Mouse (Mus musculus) CH12.LX (cell line): ENCODE results near the gene Arhgef7. TPM values are rescaled to one million over a fixed set of nuclear protein-coding genes. Genes with fewer than 3 reads are reported as not detected.

Source experiments
- DNase-seq: peaks from one replicate; pipeline ENCODE4 v3.0.0-alpha.2; 2013; ENCODE audit errors: extremely low read depth
- H3K27ac ChIP-seq: 2 replicates; pipeline ENCODE4 v1.5.1; 2012; ENCODE audit warnings: low read depth, mild to moderate bottlenecking, control low read depth, moderate library complexity; ENCODE audit not compliant: insufficient read depth
- H3K27me3 ChIP-seq: replicated peaks from 2 replicates; pipeline ENCODE3; 2012; ENCODE audit warnings: inconsistent platforms
- H3K36me3 ChIP-seq, 2 experiments: replicated peaks in 1 of 2; 2 replicates each; pipeline versions ENCODE3 to v1.6.1; 2012; ENCODE audit warnings: inconsistent platforms in 1 of 2, low read length in 1 of 2, mild to moderate bottlenecking in 1 of 2, mixed read lengths in 1 of 2, moderate library complexity in 1 of 2; ENCODE audit not compliant: control insufficient read depth in 1 of 2, insufficient read depth in 1 of 2
- H3K4me1 ChIP-seq, 2 experiments: 2 replicates each; pipeline ENCODE4 v1.6.1; 2012; ENCODE audit warnings: inconsistent platforms in 1 of 2, moderate library complexity in 1 of 2; ENCODE audit not compliant: insufficient read depth in 2 of 2, control insufficient read depth in 1 of 2
- H3K4me2 ChIP-seq: 2 replicates; pipeline ENCODE4 v1.6.1; 2012; ENCODE audit warnings: low read depth, mild to moderate bottlenecking, control low read depth; ENCODE audit not compliant: poor library complexity, insufficient read depth, severe bottlenecking
- H3K4me3 ChIP-seq, 3 experiments: fragments of 150-350 bp in 1 of 3; sonication (generic) in 1 of 3; replicated peaks in 1 of 3; 2 replicates each; pipeline versions ENCODE3 to v1.5.1; 2011 to 2012; ENCODE audit warnings: low read depth in 2 of 3, low read length in 2 of 3, mild to moderate bottlenecking in 2 of 3, moderate library complexity in 2 of 3, control low read depth in 1 of 3, improper control_type of control experiment in 1 of 3, inconsistent platforms in 1 of 3, mixed read lengths in 1 of 3; ENCODE audit not compliant: poor library complexity in 1 of 3
- H3K79me2 ChIP-seq: replicated peaks from 2 replicates; pipeline ENCODE4 v1.6.1; 2012; ENCODE audit warnings: mild to moderate bottlenecking, moderate library complexity; ENCODE audit not compliant: control insufficient read depth, poor library complexity, insufficient read depth, severe bottlenecking; ENCODE audit errors: extremely low read depth
- H3K9ac ChIP-seq: 2 replicates; pipeline ENCODE4 v1.6.1; 2012; ENCODE audit warnings: low read depth, mild to moderate bottlenecking, control low read depth, moderate library complexity; ENCODE audit not compliant: insufficient read depth
- H3K9me3 ChIP-seq: replicated peaks from 2 replicates; pipeline ENCODE3; 2012; ENCODE audit warnings: low read length, inconsistent platforms, mixed read lengths
- BHLHE40 ChIP-seq: IDR thresholded peaks from 2 replicates; pipeline ENCODE4 v1.6.1; 2011; ENCODE audit warnings: mild to moderate bottlenecking, low read depth, low read length, improper control_type of control experiment
- CHD1 ChIP-seq: IDR thresholded peaks from 2 replicates; pipeline ENCODE4 v1.6.1; 2012; ENCODE audit warnings: low read depth, low read length, improper control_type of control experiment, inconsistent platforms
- CHD2 ChIP-seq: IDR thresholded peaks from 2 replicates; pipeline ENCODE4 v1.6.1; 2011; ENCODE audit warnings: low read length, improper control_type of control experiment
- CTCF ChIP-seq, 2 experiments: IDR thresholded peaks in 1 of 2; conservative IDR thresholded peaks in 1 of 2; 2 replicates each; pipeline ENCODE4 v1.5.1; 2011 to 2012; ENCODE audit warnings: low read depth in 2 of 2, low read length in 2 of 2, improper control_type of control experiment in 1 of 2, inconsistent platforms in 1 of 2, mild to moderate bottlenecking in 1 of 2, moderate library complexity in 1 of 2
- ELF1 ChIP-seq: IDR thresholded peaks from 2 replicates; pipeline ENCODE4 v1.6.1; 2014; ENCODE audit warnings: low read depth, mild to moderate bottlenecking, inconsistent platforms, low read length, improper control_type of control experiment
- EP300 ChIP-seq: IDR thresholded peaks from 2 replicates; pipeline ENCODE4 v1.6.1; 2011; ENCODE audit warnings: low read length, improper control_type of control experiment
- ETS1 ChIP-seq: conservative IDR thresholded peaks from 2 replicates; pipeline ENCODE4 v1.6.1; 2012; ENCODE audit warnings: low read depth, mild to moderate bottlenecking, inconsistent platforms, low read length, improper control_type of control experiment, moderate library complexity
- GABPA ChIP-seq: IDR thresholded peaks from 2 replicates; pipeline ENCODE4 v1.6.1; 2012; ENCODE audit warnings: low read depth, low read length, improper control_type of control experiment, inconsistent platforms; ENCODE audit not compliant: insufficient replicate concordance
- JUN ChIP-seq: IDR thresholded peaks from 2 replicates; pipeline ENCODE4 v1.6.1; 2011; ENCODE audit warnings: low read depth, mild to moderate bottlenecking, low read length, improper control_type of control experiment, moderate library complexity; ENCODE audit not compliant: insufficient read depth
- JUND ChIP-seq: conservative IDR thresholded peaks from 2 replicates; pipeline ENCODE4 v1.6.1; 2011; ENCODE audit warnings: low read depth, low read length, improper control_type of control experiment
- MAX ChIP-seq: IDR thresholded peaks from 2 replicates; pipeline ENCODE4 v1.6.1; 2011; ENCODE audit warnings: low read length, improper control_type of control experiment
- MAZ ChIP-seq: IDR thresholded peaks from 2 replicates; pipeline ENCODE4 v1.6.1; 2012; ENCODE audit warnings: low read depth, mild to moderate bottlenecking, inconsistent platforms, low read length, improper control_type of control experiment, moderate library complexity
- MXI1 ChIP-seq: IDR thresholded peaks from 2 replicates; pipeline ENCODE4 v1.6.1; 2011; ENCODE audit warnings: mild to moderate bottlenecking, low read depth, low read length, improper control_type of control experiment
- MYC ChIP-seq: IDR thresholded peaks from 2 replicates; pipeline ENCODE4 v1.6.1; 2011; ENCODE audit warnings: low read depth, mild to moderate bottlenecking, improper control_type of control experiment, low read length
- NRF1 ChIP-seq: IDR thresholded peaks from 2 replicates; pipeline ENCODE4 v1.6.1; 2014; ENCODE audit warnings: low read depth, mild to moderate bottlenecking, inconsistent platforms, low read length, improper control_type of control experiment, moderate library complexity
- POLR2AphosphoS2 ChIP-seq: IDR thresholded peaks from 2 replicates; pipeline ENCODE4 v1.6.1; 2011; ENCODE audit warnings: low read depth, low read length, improper control_type of control experiment
- RAD21 ChIP-seq: IDR thresholded peaks from 2 replicates; pipeline ENCODE4 v1.6.1; 2011; ENCODE audit warnings: low read depth, mild to moderate bottlenecking, low read length, improper control_type of control experiment, moderate library complexity
- SIN3A ChIP-seq: IDR thresholded peaks from 2 replicates; pipeline ENCODE4 v1.6.1; 2012; ENCODE audit warnings: low read length, improper control_type of control experiment, inconsistent platforms
- SMC3 ChIP-seq: IDR thresholded peaks from 2 replicates; pipeline ENCODE4 v1.6.1; 2011; ENCODE audit warnings: low read depth, low read length, improper control_type of control experiment
- TBP ChIP-seq: conservative IDR thresholded peaks from 2 replicates; pipeline ENCODE4 v1.6.1; 2011; ENCODE audit warnings: low read depth, low read length, improper control_type of control experiment
- USF2 ChIP-seq: conservative IDR thresholded peaks from 2 replicates; pipeline ENCODE4 v1.6.1; 2011; ENCODE audit warnings: low read depth, low read length, improper control_type of control experiment
- ZKSCAN1 ChIP-seq: IDR thresholded peaks from 2 replicates; pipeline ENCODE4 v1.6.1; 2012; ENCODE audit warnings: low read depth, inconsistent platforms, low read length, improper control_type of control experiment, borderline replicate concordance
- ZNF384 ChIP-seq: IDR thresholded peaks from 2 replicates; pipeline ENCODE4 v1.6.1; 2012; ENCODE audit warnings: low read depth, low read length, improper control_type of control experiment, inconsistent platforms
- dilution Hi-C: fragments of 300-500 bp; cut with MboI; formaldehyde crosslinking; loops from 2 replicates; pipeline ENCODE4 v1.14.3; 2020; ENCODE audit warnings: low sequenced_read_pairs; ENCODE audit not compliant: extremely low pct_unique_long_range_greater_than_20kb, extremely low pct_ligation_motif_present
- in situ Hi-C: fragments of 300-500 bp; cut with MboI; formaldehyde crosslinking; loops from 3 replicates; pipeline ENCODE4 v1.14.3; 2019; ENCODE audit warnings: low sequenced_read_pairs, low pct_ligation_motif_present, low pct_unique_long_range_greater_than_20kb, mixed read lengths
- polyA plus RNA-seq: library from polyadenylated mRNA; unstranded; fragments of >175 nt; gene quantifications from 2 replicates; pipeline ENCODE4 v1.2.1, GENCODE M21; 2012; ENCODE audit warnings: low read depth; ENCODE audit not compliant: insufficient read length
- total RNA-seq, 2 experiments: library from RNA; depleted of rRNA; stranded (reverse); fragments of 300-350 nt in 1 of 2; fragments of >200 nt in 1 of 2; gene quantifications; 2 replicates each; pipeline ENCODE4 v1.2.3; 2012 to 2014

Gene Arhgef7
- total and polyA plus RNA-seq, 3 experiments, result 8.5 to 28.7 (median 17.0) TPM

GRCm38 (mm10) chr8:11831939-11832338 lies 104.4 kb downstream of the Arhgef7 start:
- Histone ChIP-seq H3K27ac (no peak overlapping the region), H3K27me3 (no peaks in the 10 kb centered on the region), H3K36me3 (peaks cover 37 to 86% of the 10 kb centered on the region in 2 experiments), H3K4me2 (no peak overlapping the region), H3K9ac (no peak overlapping the region), H3K9me3 (no peaks in the 10 kb centered on the region), H3K4me3 (no peak overlapping the region), H3K4me1 (no peaks in the 10 kb centered on the region), H3K79me2 (no peaks in the 10 kb centered on the region)
- dilution Hi-C loops, result no loop called here
- DNase-seq, result no peak
- in situ Hi-C loops, result no loop called here
- TF ChIP-seq ZKSCAN1 (no peak), NRF1 (no peak), ZNF384 (no peak), RAD21 (no peak), EP300 (no peak), ELF1 (no peak), MYC (no peak), BHLHE40 (no peak), MAZ (no peak)

- in situ Hi-C loops, result no loop called here
- no peaks in the 10 kb centered on the region for H3K79me2 ChIP-seq
- no peak for TF ChIP-seq POLR2AphosphoS2
- no peak for TF ChIP-seq JUN
- no peak for TF ChIP-seq MAZ
- no peak for TF ChIP-seq USF2
- TF ChIP-seq CHD1, result no peak
- H3K4me3 ChIP-seq, result no peak overlapping the region
- no peaks in the 10 kb centered on the region for H3K9me3 ChIP-seq
- H3K27ac ChIP-seq, result no peak overlapping the region
- no peak overlapping the region for H3K9ac ChIP-seq
- no peak for DNase-seq
- dilution Hi-C loops, result no loop called here
- H3K36me3 ChIP-seq, result peaks cover 30 to 74% of the 10 kb centered on the region in 2 experiments
- H3K4me2 ChIP-seq, result no peak overlapping the region
- H3K4me1 ChIP-seq, result no peaks in the 10 kb centered on the region
- no peaks in the 10 kb centered on the region for H3K27me3 ChIP-seq
These were observed 105.6 kb downstream of the Arhgef7 start for GRCm38 (mm10) chr8:11833157-11833556.

GRCm38 (mm10) chr8:11834200-11834599 lies 106.7 kb downstream of the Arhgef7 start:
- no peak overlapping the region for H3K27ac ChIP-seq
- no peak overlapping the region for H3K4me2 ChIP-seq
- H3K36me3 ChIP-seq, result peaks cover 26 to 65% of the 10 kb centered on the region in 2 experiments
- no peak for TF ChIP-seq ELF1
- TF ChIP-seq MAX, result no peak
- no peak for TF ChIP-seq TBP
- no peak for TF ChIP-seq GABPA
- TF ChIP-seq ETS1, result no peak
- no peak for TF ChIP-seq JUND
- no peak for TF ChIP-seq SIN3A
- no peak for TF ChIP-seq SMC3
- TF ChIP-seq MXI1, result no peak
- no peak for TF ChIP-seq USF2
- TF ChIP-seq CTCF (conservative IDR thresholded peaks at IDR 0.05 in 1 of 2, IDR thresholded peaks at IDR 0.05 in 1 of 2; ENCODE audit: low read depth in 2 of 2, low read length in 2 of 2), result no peak
- TF ChIP-seq CHD2, result no peak
- in situ Hi-C loops (no loop called here), dilution Hi-C loops (no loop called here)
- no peak overlapping the region for H3K9ac ChIP-seq
- DNase-seq, result no peak
- H3K79me2 ChIP-seq, result no peaks in the 10 kb centered on the region
- H3K9me3 ChIP-seq, result no peaks in the 10 kb centered on the region
- H3K27me3 ChIP-seq, result no peaks in the 10 kb centered on the region
- H3K4me1 ChIP-seq, result no peaks in the 10 kb centered on the region
- H3K4me3 ChIP-seq, result no peak overlapping the region
